Mouse (Mus musculus) kidney, adult 9 months (tissue): ENCODE results near the gene Gucd1.
"Not testable (repeated sequence)": the region's sequence is repeated elsewhere in the genome, so short reads cannot be mapped to it uniquely, and the experiment has no call there.

ENCODE experiments used
- DNase-seq: peaks from one replicate; pipeline ENCODE4 v3.0.0; 2022

Gene Gucd1

DNA sequence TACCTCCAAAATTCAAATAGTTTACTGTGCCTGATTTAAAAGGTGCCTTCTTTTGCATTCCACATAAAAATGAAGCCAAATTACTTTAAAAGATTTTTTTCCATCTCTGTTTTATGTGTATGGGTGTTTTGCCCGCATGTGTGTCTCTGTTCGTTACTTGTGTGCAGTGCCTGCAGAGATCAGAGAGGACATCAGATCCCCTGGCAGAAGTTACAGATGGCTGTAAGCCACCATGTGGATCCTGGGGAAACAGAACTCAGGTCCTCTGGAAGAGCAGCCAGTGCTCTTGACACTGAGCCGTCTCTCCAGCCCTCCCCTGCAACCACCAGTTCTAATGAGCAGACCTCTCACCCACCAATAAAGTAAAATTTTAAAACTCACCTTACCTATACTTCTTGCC, 55.0 kb downstream of the Gucd1 start:
- DNase-seq = no peak

DNA sequence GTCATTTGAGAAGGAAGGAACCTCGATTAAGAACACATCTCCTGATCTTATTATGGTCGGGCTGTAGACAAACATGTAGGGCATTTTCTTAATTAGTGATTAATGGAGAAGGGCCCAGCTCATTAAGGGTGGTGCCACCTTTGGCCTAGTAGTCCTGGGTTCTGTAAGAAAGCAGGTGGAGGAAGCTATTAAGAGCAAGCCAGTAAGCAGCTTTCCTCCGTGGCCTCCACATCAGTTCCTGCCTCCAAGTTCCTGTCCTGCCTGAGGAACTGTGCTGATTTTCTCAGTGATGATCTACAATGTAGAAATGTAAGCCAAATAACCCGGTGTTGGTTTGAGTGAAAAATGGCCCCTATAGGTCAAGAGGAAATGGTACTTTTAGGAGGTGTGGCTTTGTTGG, 59.4 kb downstream of the Gucd1 start:
- DNase-seq = no peak

DNA sequence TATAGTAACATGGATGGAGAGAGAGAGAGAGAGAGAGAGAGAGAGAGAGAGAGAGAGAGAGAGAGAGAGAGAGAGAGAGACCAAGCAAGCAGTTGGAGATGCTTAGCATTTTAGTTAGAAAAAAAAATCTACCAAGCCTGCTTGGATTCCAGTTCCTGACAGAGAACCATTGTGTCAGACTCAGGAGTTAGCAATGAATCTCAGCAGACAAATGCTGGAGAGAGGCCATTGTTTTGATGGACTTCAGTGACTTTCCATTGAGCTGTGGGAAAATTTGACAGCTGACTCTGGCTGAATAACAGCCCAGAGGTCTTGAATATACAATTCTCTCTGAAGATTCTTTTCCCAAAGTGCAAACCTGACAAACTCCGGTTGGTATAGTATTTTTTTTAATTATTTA, 59.9 kb downstream of the Gucd1 start:
- DNase-seq = no peak

DNA sequence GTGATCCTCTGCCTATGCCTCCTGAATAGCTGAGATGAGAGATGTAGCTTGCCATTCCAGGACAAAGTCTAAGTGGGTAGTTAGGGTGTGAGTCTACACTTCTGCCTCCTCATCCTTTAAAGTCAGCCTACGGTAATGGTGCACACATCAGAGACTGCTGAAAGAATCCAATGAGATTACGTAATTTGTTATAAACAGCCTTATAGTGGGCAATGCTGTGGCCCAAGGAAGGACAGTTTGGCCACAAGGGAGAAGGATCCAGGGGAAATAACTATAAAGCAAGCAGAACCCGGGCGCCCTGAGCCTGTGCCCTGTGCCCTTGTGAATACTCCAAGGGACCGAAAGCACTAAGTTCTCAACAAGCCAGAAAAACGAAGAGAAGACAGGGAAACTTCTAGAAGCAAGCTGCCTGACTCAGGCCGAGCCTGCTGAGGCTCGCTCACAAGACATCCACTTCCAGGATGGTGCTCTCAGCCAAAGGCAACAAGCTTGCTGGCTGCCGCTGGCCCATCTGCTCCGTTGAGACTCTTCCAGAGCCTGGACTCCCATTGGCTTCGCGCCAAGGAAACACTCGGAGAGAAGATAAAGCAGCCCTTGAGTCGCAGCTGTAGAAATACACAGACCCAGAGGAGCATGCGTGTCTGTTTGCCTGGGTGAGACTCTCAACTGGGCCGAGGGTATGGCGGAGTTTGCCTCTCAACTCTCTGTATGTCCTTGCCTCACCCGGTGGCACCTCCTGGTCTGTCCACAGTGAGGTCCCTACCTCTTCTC, 61.5 kb downstream of the Gucd1 start:
- DNase-seq = not testable (repeated sequence)

DNA sequence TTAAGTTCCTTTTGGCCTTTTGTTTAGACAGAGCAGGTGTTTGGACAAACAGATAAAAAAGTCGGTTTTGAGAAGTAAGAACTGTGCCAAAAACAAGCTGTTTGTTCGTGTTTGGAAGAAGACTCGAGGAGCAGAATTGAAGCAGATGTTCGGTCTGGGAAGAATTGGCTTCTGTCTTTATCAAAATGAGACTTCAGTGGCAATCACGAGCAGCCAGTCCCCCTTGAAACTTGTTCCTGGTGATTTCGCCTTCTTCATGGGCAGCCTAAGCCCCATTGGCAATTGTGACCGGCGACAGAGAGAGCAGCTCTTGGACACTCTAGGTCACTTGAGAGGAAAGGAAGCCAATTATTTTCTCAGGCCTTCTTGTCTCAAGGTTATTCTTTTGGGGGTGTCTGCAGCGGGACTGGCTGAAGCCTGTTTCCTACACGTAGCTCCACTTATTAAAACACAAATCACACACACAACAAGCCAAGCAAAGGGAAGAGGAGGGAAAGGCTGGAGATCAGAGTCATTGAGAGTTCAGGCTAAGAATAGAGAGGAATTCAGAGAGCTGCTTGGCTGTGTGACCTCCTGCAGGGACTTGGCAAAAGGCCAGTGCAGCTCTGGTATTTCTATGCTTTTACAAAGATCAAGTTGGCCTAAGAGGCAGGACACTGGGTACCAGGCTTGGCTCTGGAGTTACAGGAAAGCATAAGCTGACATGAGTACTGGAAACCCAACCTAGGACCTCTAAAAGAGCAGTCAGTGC, 66.6 kb downstream of the Gucd1 start:
- peak; percentile 92 for DNase-seq

DNA sequence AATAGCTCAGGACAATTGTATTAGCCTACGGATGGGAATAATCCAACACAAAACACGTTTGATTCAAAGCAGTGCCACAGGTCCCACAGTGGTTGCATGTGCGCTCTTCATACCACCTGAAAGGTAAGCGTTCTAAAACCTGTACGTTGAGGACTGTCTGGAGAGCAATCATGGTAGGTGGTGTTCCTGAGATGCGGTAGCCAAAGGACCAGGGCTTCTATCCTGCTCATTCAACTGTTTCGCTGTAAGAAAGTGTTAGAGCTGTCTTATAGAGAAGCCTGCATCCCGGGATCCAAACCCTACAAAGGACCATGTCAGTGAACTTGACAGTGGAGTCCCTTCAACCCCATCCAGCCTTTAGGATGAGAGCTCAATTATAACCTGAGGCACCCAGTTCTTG, 67.4 kb downstream of the Gucd1 start:
- no peak for DNase-seq

- no peak for DNase-seq
These were observed 68.9 kb downstream of the Gucd1 start for GRCm38 (mm10) chr10:75448806-75449420.

DNA sequence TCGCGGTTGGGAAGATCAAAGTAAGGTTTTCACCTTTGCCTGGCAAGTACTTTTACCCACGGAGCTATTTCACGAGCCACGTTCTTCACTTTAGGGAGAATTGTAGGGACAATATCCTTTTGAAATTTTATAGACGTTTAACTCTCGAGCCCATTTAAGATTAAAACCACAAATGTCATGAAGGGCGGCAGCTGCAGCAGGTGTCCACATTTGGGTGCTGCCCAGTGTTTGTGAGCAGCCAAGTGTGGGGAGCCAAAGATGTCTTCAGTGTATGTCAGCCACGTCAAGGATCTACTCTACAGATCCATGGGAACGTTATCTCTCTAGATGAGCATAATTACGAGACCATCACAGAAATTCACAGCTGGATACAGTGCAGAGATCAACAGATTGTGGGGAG, 70.3 kb downstream of the Gucd1 start:
- no peak for DNase-seq

GRCm38 (mm10) chr10:75446501-75447083, 71.2 kb downstream of the Gucd1 start:
- peak; percentile 53 for DNase-seq

GRCm38 (mm10) chr10:75445030-75445429, 72.7 kb downstream of the Gucd1 start:
- no peak for DNase-seq

DNA sequence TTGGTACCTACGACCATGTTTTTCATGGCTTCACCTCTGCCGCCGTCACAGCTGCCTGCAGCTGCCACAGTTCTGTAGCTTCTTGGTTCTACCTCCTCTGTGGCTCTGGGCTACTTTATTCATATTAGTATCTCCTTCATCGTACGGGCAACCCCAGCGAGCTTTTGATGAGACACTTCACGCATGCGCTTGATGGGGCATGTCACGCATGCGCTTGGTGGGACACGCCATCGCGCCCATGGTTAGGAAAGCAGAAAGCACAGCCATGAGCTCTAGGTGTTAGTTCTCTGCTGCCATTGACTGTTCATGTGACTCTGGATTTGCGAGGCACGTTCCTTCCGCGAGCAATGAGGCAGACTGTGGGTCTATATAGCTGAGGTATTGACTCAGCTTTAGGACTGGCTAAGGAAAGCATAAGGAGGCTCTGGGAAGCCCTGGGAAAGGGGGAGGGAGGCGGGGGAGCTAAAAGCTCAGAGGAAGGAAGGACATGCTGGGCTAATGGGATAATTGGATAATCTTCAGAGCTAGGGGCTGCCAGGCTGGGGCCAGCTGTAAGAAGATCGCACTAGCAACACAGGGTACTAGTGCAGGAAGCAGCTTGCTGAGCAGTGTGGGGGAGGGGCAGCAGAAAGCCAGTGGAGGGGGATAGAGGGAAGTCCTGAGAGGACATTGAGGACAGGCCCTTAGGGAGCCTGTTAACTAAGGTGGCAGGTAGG, 73.5 kb downstream of the Gucd1 start:
- no peak for DNase-seq

GRCm38 (mm10) chr10:75443017-75443416, 74.8 kb downstream of the Gucd1 start:
- no peak for DNase-seq

GRCm38 (mm10) chr10:75441800-75442199, 76.0 kb downstream of the Gucd1 start:
- no peak for DNase-seq

- DNase-seq = no peak
These were observed 77.0 kb downstream of the Gucd1 start for GRCm38 (mm10) chr10:75440756-75441155.

DNA sequence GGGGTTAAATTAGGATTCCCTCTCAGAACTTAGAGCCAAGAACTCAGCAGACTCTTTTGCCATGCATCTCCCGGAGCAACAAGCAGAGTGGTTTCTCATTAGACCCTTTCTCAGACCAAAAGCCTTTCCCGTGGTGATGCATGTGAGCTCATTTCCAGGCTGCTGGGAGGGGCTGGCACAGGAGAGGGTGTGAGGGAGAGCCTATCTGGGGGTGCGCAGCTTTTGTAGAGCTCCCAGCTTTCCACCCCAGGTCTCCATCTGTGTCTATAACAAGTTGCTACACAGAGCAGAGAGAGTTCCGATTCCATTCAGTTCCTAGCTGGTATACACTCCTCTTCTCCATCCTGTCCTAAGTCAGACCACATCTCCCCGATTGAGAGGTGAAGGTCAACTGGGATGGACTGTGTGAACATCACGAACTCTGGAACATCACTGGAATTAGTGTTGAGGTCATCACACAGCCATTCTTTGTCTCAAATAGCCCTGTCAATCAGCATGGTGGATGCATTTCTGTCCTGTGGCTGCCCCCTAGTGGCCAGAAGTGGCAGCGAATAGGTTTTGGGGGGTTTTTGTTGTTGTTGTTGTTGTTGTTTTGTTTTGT, 78.5 kb downstream of the Gucd1 start:
- peak; percentile 61 for DNase-seq

DNA sequence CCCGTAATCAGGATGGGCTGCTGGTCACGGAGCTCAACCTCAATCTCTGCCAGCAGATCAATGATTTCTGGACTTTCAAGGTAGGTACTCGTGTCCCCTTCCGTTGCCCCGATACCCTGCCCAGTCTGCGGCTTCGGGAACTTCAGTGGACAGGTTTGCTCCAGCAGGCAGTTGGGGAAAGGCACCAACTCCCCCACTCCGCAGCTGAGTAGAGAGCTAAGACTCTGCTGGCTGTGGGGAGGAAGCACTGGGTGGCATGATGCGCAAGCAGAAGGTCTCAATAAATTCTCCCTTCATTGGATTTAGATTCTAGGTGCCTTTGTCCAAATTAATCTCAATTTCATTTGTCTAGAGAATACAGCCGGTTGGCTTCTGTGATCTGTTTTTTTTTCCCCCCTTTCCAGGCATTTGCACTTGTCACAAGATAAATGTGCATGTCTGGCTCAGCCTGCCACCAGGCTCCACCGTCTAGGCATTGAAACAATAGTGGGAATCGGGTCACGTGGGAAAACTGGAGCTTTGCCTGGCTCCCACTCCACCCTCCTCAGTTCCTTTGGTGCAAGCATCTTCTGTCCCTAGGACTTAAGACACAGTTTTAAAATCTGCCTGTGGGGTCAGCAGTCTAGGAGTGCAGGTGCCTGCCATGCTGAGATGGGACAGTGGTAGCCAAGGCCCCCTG, 79.5 kb downstream of the Gucd1 start:
- DNase-seq = peak; percentile 79

- no peak for DNase-seq
These were observed 80.5 kb downstream of the Gucd1 start for GRCm38 (mm10) chr10:75437284-75437683.

- peak; percentile 91 for DNase-seq
These were observed 81.1 kb downstream of the Gucd1 start for GRCm38 (mm10) chr10:75436604-75437217.

- no peak for DNase-seq
These were observed 87.1 kb downstream of the Gucd1 start for GRCm38 (mm10) chr10:75430633-75431032.

- DNase-seq = no peak
These were observed 87.6 kb downstream of the Gucd1 start for GRCm38 (mm10) chr10:75430147-75430537.

DNA sequence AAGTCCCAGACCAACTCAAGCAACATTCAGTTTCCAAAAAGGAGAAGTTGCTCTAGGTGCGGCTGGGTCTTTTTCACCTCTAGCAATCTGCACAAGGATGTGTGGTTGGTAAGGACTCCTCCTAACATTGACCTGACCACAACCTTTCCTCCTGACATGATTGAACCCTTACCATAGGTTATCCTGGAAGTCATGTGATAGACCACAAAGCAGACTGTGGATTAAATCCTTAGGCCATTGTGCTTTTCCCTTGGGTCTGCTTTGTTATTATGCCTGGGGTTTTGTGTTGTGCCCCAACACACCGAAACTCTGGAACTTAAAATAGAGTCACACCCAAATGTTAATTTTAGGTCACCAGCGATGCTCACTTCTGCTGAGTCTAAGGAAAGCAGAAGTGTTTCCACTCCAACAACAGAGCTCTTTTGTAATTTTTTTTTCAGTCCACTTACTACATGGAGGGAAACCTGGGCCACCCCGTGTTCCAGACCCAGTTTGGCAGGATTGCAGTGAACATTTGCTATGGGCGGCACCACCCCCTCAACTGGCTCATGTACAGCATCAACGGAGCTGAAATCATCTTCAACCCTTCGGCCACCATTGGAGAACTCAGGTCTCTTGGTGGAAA, 88.1 kb downstream of the Gucd1 start:
- no peak for DNase-seq
